Comparison of ENCODE assay signal across 8 mouse cellular contexts in the genomic region with DNA sequence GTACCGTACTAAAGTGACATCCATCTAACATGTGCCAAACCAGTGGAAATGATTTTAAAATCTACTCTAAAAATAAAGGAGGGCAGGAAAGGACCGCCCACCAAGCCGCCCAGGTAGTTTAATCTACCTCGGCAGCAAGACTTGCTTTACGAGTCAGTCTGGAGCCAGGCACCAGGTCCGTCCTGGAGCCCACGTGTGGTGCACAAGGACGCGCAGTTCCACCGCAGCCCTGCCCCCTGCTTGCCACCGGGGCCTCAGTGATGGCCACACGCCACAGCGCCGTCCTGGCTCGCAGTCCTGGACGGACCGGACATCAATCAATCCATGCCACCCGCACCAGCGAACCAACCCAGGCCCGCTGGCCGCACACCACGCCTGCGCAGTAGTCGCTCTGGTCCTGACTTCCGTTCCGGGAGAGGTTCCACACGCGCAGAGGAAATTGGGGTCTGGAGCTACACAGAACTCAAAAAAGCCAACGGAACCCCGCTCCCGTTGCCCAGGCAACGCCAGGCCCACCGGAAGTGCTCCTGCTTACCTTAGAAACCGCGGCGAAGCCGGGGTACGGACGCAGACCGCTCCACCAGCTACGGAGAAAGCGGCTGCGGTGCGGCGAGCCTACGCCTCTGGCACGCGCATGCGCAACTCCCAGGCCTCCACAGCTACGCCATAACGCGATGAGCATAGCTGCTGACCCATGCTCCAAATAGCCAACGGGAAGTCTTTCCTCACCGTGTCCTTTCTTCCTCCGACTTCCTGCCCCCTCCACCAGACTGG. TPM values are rescaled to one million over a fixed set of nuclear protein-coding genes. Genes with fewer than 3 reads are reported as not detected.
DNase-seq lines count a peak whose midpoint lies in the region; ATAC-seq and TF ChIP-seq lines count a peak whose summit lies in the region.

Gene Setd4 (minus strand): TSS at position 625 of the 774 bp plus-strand sequence.

- TF ChIP-seq CTCF in lung, postnatal 0 days (IDR thresholded peaks at IDR 0.05) = peak; percentile 30

- peak within 1 kb of the TSS; percentile 80 for H3K9ac ChIP-seq in hindbrain, embryonic 11.5 days (ENCODE audit: low read depth, low read length)
- peak within 1 kb of the TSS; percentile 57 for H3K9ac ChIP-seq in lung, postnatal 0 days (replicated peaks; ENCODE audit: low read depth)

- WGBS in hindbrain, embryonic 11.5 days = 2% methylated on average over 55 of the region's 55 CpGs
- under 1% methylated on average over 48 of the region's 55 CpGs for WGBS in lung, postnatal 0 days

- H3K27ac ChIP-seq in hindbrain, embryonic 11.5 days (ENCODE audit: low read depth, low read length) = peak within 1 kb of the TSS; percentile 88
- peak within 1 kb of the TSS; percentile 95 for H3K27ac ChIP-seq in lung, postnatal 0 days (ENCODE audit: low read length)

- H3K4me1 ChIP-seq in hindbrain, embryonic 11.5 days (replicated peaks; ENCODE audit: control insufficient read depth, insufficient read depth, low read length) = no peaks in the 10 kb centered on the region
- H3K4me1 ChIP-seq in lung, postnatal 0 days (ENCODE audit: insufficient read depth, low read depth, low read length) = peaks cover 12% of the 10 kb centered on the region; the same call in 1 of the 2 replicates

- H3K36me3 ChIP-seq in hindbrain, embryonic 11.5 days (ENCODE audit: control insufficient read depth, insufficient read depth, low read length) = no peaks in the 10 kb centered on the region
- no peaks in the 10 kb centered on the region; the same call in 1 of the 2 replicates for H3K36me3 ChIP-seq in lung, postnatal 0 days (ENCODE audit: insufficient read depth, low read length)

- ATAC-seq in hindbrain, embryonic 11.5 days (ENCODE audit: low FRiP score) = peak; percentile 91
- peak; percentile 93 for ATAC-seq in lung, postnatal 0 days

- no peaks in the 10 kb centered on the region for H3K27me3 ChIP-seq in hindbrain, embryonic 11.5 days (ENCODE audit: control insufficient read depth, insufficient read depth, low read length)
- H3K27me3 ChIP-seq in lung, postnatal 0 days (replicated peaks; ENCODE audit: insufficient read depth, low read length) = no peaks in the 10 kb centered on the region

- H3K4me3 ChIP-seq in hindbrain, embryonic 11.5 days (ENCODE audit: low read depth, low read length) = peak within 1 kb of the TSS; percentile 56
- H3K4me3 ChIP-seq in lung, postnatal 0 days (ENCODE audit: low read depth, low read length) = peak within 1 kb of the TSS; percentile 60

- no peaks in the 10 kb centered on the region for H3K9me3 ChIP-seq in hindbrain, embryonic 11.5 days (ENCODE audit: control insufficient read depth, low read length)
- H3K9me3 ChIP-seq in lung, postnatal 0 days (ENCODE audit: low read length) = no peaks in the 10 kb centered on the region

- TF ChIP-seq EP300 in lung, postnatal 0 days (IDR thresholded peaks at IDR 0.05) = no peak; the same call in 1 of the 2 replicates

- peak; percentile 95 for DNase-seq in NIH3T3 (ENCODE audit: low read depth)
- peak; percentile 96 for DNase-seq in cerebellum, adult 9-11 months
- DNase-seq in frontal cortex, adult 2 months (ENCODE audit: extremely low spot score in 1 of 2, low spot score in 1 of 2) = peak; percentile 91 to 94
- DNase-seq in hindbrain, embryonic 11.5 days (ENCODE audit: low spot score) = peak; percentile 93
- peak; percentile 91 to 95 for DNase-seq in layer of hippocampus, postnatal 10 days (ENCODE audit: low spot score in 2 of 2)
- peak; percentile 97 for DNase-seq in lung, postnatal 0 days (ENCODE audit: low spot score)
- peak; percentile 86 for DNase-seq in ovary, postnatal 10 days (ENCODE audit: low spot score)
- peak; percentile 89 for DNase-seq in thymus, postnatal 0 days (ENCODE audit: low spot score)

- H3K4me2 ChIP-seq in hindbrain, embryonic 11.5 days (replicated peaks; ENCODE audit: low read depth, low read length) = peak within 1 kb of the TSS; percentile 83
- H3K4me2 ChIP-seq in lung, postnatal 0 days (replicated peaks; ENCODE audit: low read depth, low read length) = peak within 1 kb of the TSS; percentile 72

RNA-seq across cellular contexts. Expression of gene Setd4, which starts in this region (rescaled TPM):
- 20.4 and 22.2 TPM in 2 replicates for polyA plus RNA-seq in frontal cortex, adult 2 months (2012; rRNA removed)
- 9.8 and 10.3 TPM in 2 replicates for polyA plus RNA-seq in hindbrain, embryonic 11.5 days (2014; fragmentation: Nextera tagmentation; extraction: Ambion mirVana)
- total RNA-seq in layer of hippocampus, postnatal 10 days (2021) = 10 to 100 TPM in 1 of 2 experiments, 1 to 10 TPM in 1; 8.1 to 10.7 TPM
- polyA plus RNA-seq in lung, postnatal 0 days (2015; fragmentation: Nextera tagmentation; extraction: Ambion mirVana) = 5.6 and 6.7 TPM in 2 replicates
- 61.3 and 71.7 TPM in 2 replicates for polyA plus RNA-seq in thymus, postnatal 0 days (2015; fragmentation: Nextera tagmentation; extraction: Ambion mirVana)

Comparison
In these comparisons a context has a peak if more than half of its experiments do, and no peak if none do; other contexts are left out.
1. Peak in every context shown above with its lines: DNase-seq, ATAC-seq, H3K4me3 ChIP-seq and H3K27ac ChIP-seq.